Mouse (Mus musculus) embryonic facial prominence, embryonic 14.5 days (tissue): Measurements from ENCODE around the gene Abl2. TPM values are rescaled to one million over a fixed set of nuclear protein-coding genes. Genes with fewer than 3 reads are reported as not detected.

Experiments
- polyA plus RNA-seq: library from polyadenylated mRNA; unstranded; fragments of >200 nt; fragmentation: Nextera tagmentation; extraction: Ambion mirVana; gene quantifications from 2 replicates; pipeline ENCODE4 v1.2.1, GENCODE M21; 2014

Abl2 gene
- polyA plus RNA-seq, 1 experiment from 2014 or later = 5.4 TPM

Other genes starting within 250 kb of the Abl2 start
- 0.08 and 0.15 TPM in 2 replicates for gene Nphs2, start 248.1 kb upstream of the Abl2 start, polyA plus RNA-seq
- 919 and 956 TPM in 2 replicates for gene Gm2000, start 192.7 kb upstream of the Abl2 start, polyA plus RNA-seq
- 0.31 and 0.45 TPM in 2 replicates for gene Axdnd1, start 137.6 kb upstream of the Abl2 start, polyA plus RNA-seq
- gene Soat1, start 84.5 kb upstream of the Abl2 start, polyA plus RNA-seq = 21.8 and 22.0 TPM in 2 replicates
- 0.57 and 0.98 TPM in 2 replicates for gene Gm10031, start 34.8 kb upstream of the Abl2 start, polyA plus RNA-seq
- gene Tor3a, start 115.6 kb downstream of the Abl2 start, polyA plus RNA-seq = 9.5 and 10.0 TPM in 2 replicates
- gene Fam20b, start 160.3 kb downstream of the Abl2 start, polyA plus RNA-seq = 30.0 and 31.1 TPM in 2 replicates